Mouse (Mus musculus): ENCODE measurements around the gene Dhx37. TPM values are rescaled to one million over a fixed set of nuclear protein-coding genes. Genes with fewer than 3 reads are reported as not detected.

Gene Dhx37
- polyA plus RNA-seq, 1 experiment from 2014 or later: 8.2 TPM

DNA sequence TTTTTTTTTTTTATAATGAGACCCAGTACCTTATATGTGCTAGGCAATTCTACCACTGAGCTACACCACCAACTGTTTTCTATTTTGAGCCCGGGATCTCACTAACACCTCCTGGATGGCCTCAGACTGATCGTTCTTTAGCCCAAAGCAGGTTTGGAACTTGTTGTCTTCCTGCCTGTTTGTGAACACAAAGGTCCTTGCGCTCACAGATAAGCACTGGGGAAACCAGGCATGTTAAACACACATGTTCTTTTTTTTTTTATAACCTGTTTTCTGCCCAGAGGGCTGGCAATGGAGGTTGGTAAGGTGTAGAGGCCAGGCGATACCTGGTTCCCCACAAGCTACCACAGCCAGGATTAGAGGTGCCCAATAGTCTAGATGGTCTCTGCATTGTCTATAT lies 14.7 kb upstream of the Dhx37 start:
- H3K27me3 ChIP-seq (ENCODE audit: control insufficient read depth, insufficient read depth, low read length): no peaks in the 10 kb centered on the region
- peaks cover 2 to 12% of the 10 kb centered on the region in 2 experiments; a peak in 2 of 4 replicates for H3K4me1 ChIP-seq (ENCODE audit: control insufficient read depth in 2 of 2, insufficient read depth in 2 of 2, low read length in 2 of 2)
- no peak overlapping the region for H3K4me2 ChIP-seq (ENCODE audit: low read length)
- H3K27ac ChIP-seq (replicated peaks in 1 of 2; ENCODE audit: control insufficient read depth in 1 of 2, insufficient read depth in 1 of 2, low read depth in 2 of 2, low read length in 2 of 2): no peak overlapping the region
- H3K9ac ChIP-seq (ENCODE audit: low read length): no peak overlapping the region
- H3K4me3 ChIP-seq (ENCODE audit: control insufficient read depth in 1 of 2, insufficient read depth in 1 of 2, low read depth in 1 of 2, low read length in 2 of 2): no peak overlapping the region
- no peaks in the 10 kb centered on the region for H3K9me3 ChIP-seq (ENCODE audit: control insufficient read depth, low read length)
- 77% methylated on average over 4 of the region's 4 CpGs for WGBS
- ATAC-seq (ENCODE audit: insufficient number of reproducible peaks, insufficient read depth, low FRiP score, low read depth): no peak
- peaks cover 21% of the 10 kb centered on the region for H3K36me3 ChIP-seq (ENCODE audit: control insufficient read depth, insufficient read depth, low read length)

DNA sequence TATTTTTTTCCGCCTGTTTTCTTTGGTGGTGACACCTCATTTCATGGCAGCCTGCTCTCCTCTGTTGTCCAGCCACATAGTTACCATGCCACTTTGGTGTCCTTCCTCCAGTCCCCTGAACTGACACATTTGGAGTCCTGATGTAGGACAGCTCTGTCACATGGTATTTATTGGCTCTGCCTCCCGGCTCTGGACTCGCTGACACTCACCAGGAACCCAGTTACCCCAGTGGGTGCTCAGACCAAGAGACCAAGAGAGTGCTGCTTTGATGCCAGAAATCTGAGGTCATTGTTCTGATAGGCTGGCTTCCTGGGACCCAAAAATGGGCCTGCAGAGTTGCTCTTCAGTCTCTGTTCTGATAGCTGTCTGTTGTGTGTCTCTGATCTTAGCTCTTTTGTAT lies 14.1 kb upstream of the Dhx37 start:
- H3K27ac ChIP-seq (replicated peaks in 1 of 2; ENCODE audit: control insufficient read depth in 1 of 2, insufficient read depth in 1 of 2, low read depth in 2 of 2, low read length in 2 of 2): peak overlapping the region in 1 of 2 experiments; percentile 29; a peak in 1 of 4 replicates
- no peak overlapping the region for H3K4me3 ChIP-seq (ENCODE audit: control insufficient read depth in 1 of 2, insufficient read depth in 1 of 2, low read depth in 1 of 2, low read length in 2 of 2)
- H3K4me1 ChIP-seq (ENCODE audit: control insufficient read depth in 2 of 2, insufficient read depth in 2 of 2, low read length in 2 of 2): peaks cover 2 to 12% of the 10 kb centered on the region in 2 experiments; a peak in 2 of 4 replicates
- no peak for ATAC-seq (ENCODE audit: insufficient number of reproducible peaks, insufficient read depth, low FRiP score, low read depth)
- H3K9ac ChIP-seq (ENCODE audit: low read length): no peak overlapping the region
- no peaks in the 10 kb centered on the region for H3K27me3 ChIP-seq (ENCODE audit: control insufficient read depth, insufficient read depth, low read length)
- no peaks in the 10 kb centered on the region for H3K9me3 ChIP-seq (ENCODE audit: control insufficient read depth, low read length)
- no peak overlapping the region for H3K4me2 ChIP-seq (ENCODE audit: low read length)
- WGBS: 54% methylated on average over 3 of the region's 3 CpGs
- H3K36me3 ChIP-seq (ENCODE audit: control insufficient read depth, insufficient read depth, low read length): peaks cover 16% of the 10 kb centered on the region

DNA sequence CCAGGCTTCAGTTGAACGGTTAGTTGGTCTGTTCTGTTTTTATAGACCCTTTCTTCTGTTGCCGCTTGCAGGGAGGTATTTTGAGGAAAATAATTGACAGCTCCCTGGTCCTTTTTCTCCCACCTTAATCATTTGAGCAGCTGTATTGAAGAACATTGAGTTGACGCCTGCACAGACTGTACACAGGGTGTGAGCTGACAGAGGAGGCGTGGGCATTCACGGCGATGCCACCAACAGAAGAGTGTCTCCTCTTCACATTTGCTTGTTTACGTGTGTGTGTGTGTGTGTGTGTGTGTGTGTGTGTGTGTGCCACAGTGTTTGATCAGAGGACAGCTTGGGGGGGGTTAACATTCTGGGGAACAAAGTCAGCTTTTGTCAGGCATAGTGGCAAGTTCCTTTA lies 12.4 kb upstream of the Dhx37 start:
- Histone ChIP-seq H3K4me1 (ENCODE audit: control insufficient read depth in 2 of 2, insufficient read depth in 2 of 2, low read length in 2 of 2) (peaks cover 6 to 17% of the 10 kb centered on the region in 2 experiments; a peak in 3 of 4 replicates), H3K4me2 (ENCODE audit: low read length) (no peak overlapping the region), H3K36me3 (ENCODE audit: control insufficient read depth, insufficient read depth, low read length) (peaks cover 3% of the 10 kb centered on the region; the same call in 1 of the 2 replicates), H3K9ac (ENCODE audit: low read length) (no peak overlapping the region), H3K27me3 (ENCODE audit: control insufficient read depth, insufficient read depth, low read length) (no peaks in the 10 kb centered on the region), H3K9me3 (ENCODE audit: control insufficient read depth, low read length) (no peaks in the 10 kb centered on the region), H3K27ac (replicated peaks in 1 of 2; ENCODE audit: control insufficient read depth in 1 of 2, insufficient read depth in 1 of 2, low read depth in 2 of 2, low read length in 2 of 2) (no peak overlapping the region), H3K4me3 (ENCODE audit: control insufficient read depth in 1 of 2, insufficient read depth in 1 of 2, low read depth in 1 of 2, low read length in 2 of 2) (no peak overlapping the region)
- ATAC-seq (ENCODE audit: insufficient number of reproducible peaks, insufficient read depth, low FRiP score, low read depth): no peak
- WGBS: 80% methylated on average over 7 of the region's 7 CpGs

DNA sequence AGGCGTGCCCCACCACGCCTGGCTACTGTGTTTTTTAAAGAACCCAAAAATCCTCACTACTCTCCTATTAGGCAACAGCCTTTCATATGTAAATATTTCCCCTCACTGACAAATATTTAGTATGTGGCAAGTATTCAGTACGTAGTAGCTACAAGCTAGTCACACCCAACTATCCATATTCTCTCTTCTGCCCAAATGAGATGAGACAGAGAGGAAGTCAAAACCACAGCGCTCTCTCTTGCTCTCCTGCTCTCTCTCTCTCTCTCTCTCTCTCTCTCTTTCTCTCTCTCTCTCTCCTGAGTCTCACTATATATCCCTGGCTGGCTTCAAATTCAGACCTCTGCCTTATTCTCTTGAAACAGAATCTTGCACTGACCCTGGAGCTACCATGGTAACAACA lies 10.6 kb upstream of the Dhx37 start:
- Histone ChIP-seq H3K36me3 (ENCODE audit: control insufficient read depth, insufficient read depth, low read length) (peaks cover 3% of the 10 kb centered on the region; the same call in 1 of the 2 replicates), H3K9ac (ENCODE audit: low read length) (no peak overlapping the region), H3K9me3 (ENCODE audit: control insufficient read depth, low read length) (no peaks in the 10 kb centered on the region), H3K27ac (replicated peaks in 1 of 2; ENCODE audit: control insufficient read depth in 1 of 2, insufficient read depth in 1 of 2, low read depth in 2 of 2, low read length in 2 of 2) (no peak overlapping the region), H3K4me1 (ENCODE audit: control insufficient read depth in 2 of 2, insufficient read depth in 2 of 2, low read length in 2 of 2) (peaks cover 10 to 17% of the 10 kb centered on the region in 2 experiments; a peak in 3 of 4 replicates), H3K4me3 (ENCODE audit: control insufficient read depth in 1 of 2, insufficient read depth in 1 of 2, low read depth in 1 of 2, low read length in 2 of 2) (no peak overlapping the region), H3K4me2 (ENCODE audit: low read length) (no peak overlapping the region), H3K27me3 (ENCODE audit: control insufficient read depth, insufficient read depth, low read length) (no peaks in the 10 kb centered on the region)
- 94% methylated on average over 4 of the region's 4 CpGs for WGBS
- no peak for ATAC-seq (ENCODE audit: insufficient number of reproducible peaks, insufficient read depth, low FRiP score, low read depth)

DNA sequence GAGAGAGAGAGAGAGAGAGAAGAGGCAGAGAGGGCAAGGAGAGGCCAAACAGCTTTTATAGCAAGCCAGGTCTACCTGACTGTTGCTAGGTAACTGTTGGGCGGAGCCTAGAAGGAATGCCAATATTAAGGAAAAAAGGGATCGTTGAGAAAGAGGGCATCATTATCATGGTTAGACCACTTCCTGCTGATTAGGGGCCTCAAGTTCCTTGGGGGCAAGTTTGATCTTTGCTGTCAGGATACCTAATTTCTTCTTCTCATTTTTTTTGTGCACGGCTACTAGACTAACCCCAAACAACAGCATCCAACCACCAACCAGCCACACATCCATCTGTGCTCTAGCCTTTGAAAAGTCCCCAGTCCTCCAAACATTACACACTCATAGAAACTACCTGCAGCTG lies 10.0 kb upstream of the Dhx37 start:
- H3K4me1 ChIP-seq (ENCODE audit: control insufficient read depth in 2 of 2, insufficient read depth in 2 of 2, low read length in 2 of 2): peaks cover 9 to 11% of the 10 kb centered on the region in 2 experiments; a peak in 3 of 4 replicates
- H3K4me3 ChIP-seq (ENCODE audit: control insufficient read depth in 1 of 2, insufficient read depth in 1 of 2, low read depth in 1 of 2, low read length in 2 of 2): no peak overlapping the region
- H3K27ac ChIP-seq (replicated peaks in 1 of 2; ENCODE audit: control insufficient read depth in 1 of 2, insufficient read depth in 1 of 2, low read depth in 2 of 2, low read length in 2 of 2): no peak overlapping the region
- no peak for ATAC-seq (ENCODE audit: insufficient number of reproducible peaks, insufficient read depth, low FRiP score, low read depth)
- peaks cover 3% of the 10 kb centered on the region; the same call in 1 of the 2 replicates for H3K36me3 ChIP-seq (ENCODE audit: control insufficient read depth, insufficient read depth, low read length)
- 85% methylated on average over 3 of the region's 3 CpGs for WGBS
- H3K4me2 ChIP-seq (ENCODE audit: low read length): no peak overlapping the region
- H3K9ac ChIP-seq (ENCODE audit: low read length): no peak overlapping the region
- H3K27me3 ChIP-seq (ENCODE audit: control insufficient read depth, insufficient read depth, low read length): no peaks in the 10 kb centered on the region
- no peaks in the 10 kb centered on the region for H3K9me3 ChIP-seq (ENCODE audit: control insufficient read depth, low read length)

DNA sequence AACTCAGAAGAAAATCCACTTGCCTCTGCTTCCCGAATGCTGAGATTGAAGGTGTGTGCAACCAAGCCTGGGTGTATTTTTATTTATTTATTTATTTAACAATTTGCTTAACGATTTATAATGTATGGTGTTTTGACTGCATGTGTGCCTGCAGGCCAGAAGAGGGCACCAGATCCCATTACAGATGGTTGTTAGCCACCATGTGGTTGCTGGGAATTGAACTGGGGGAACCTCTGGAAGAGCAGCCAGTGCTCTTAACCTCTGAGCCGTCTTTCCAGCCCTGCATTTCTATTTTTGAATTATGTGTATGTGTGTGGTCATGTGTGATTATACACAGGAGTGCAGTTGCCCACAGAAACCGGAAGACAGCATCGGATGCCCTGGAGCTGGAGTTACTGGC lies 9.4 kb upstream of the Dhx37 start:
- H3K9ac ChIP-seq (ENCODE audit: low read length): no peak overlapping the region
- no peak for ATAC-seq (ENCODE audit: insufficient number of reproducible peaks, insufficient read depth, low FRiP score, low read depth)
- peaks cover 7% of the 10 kb centered on the region in 2 experiments; a peak in 3 of 4 replicates for H3K4me1 ChIP-seq (ENCODE audit: control insufficient read depth in 2 of 2, insufficient read depth in 2 of 2, low read length in 2 of 2)
- 89% methylated on average over 5 of the region's 5 CpGs for WGBS
- no peaks in the 10 kb centered on the region for H3K9me3 ChIP-seq (ENCODE audit: control insufficient read depth, low read length)
- no peak overlapping the region for H3K4me3 ChIP-seq (ENCODE audit: control insufficient read depth in 1 of 2, insufficient read depth in 1 of 2, low read depth in 1 of 2, low read length in 2 of 2)
- peaks cover 3% of the 10 kb centered on the region; the same call in 1 of the 2 replicates for H3K36me3 ChIP-seq (ENCODE audit: control insufficient read depth, insufficient read depth, low read length)
- H3K27me3 ChIP-seq (ENCODE audit: control insufficient read depth, insufficient read depth, low read length): no peaks in the 10 kb centered on the region
- no peak overlapping the region for H3K27ac ChIP-seq (replicated peaks in 1 of 2; ENCODE audit: control insufficient read depth in 1 of 2, insufficient read depth in 1 of 2, low read depth in 2 of 2, low read length in 2 of 2)
- H3K4me2 ChIP-seq (ENCODE audit: low read length): no peak overlapping the region

DNA sequence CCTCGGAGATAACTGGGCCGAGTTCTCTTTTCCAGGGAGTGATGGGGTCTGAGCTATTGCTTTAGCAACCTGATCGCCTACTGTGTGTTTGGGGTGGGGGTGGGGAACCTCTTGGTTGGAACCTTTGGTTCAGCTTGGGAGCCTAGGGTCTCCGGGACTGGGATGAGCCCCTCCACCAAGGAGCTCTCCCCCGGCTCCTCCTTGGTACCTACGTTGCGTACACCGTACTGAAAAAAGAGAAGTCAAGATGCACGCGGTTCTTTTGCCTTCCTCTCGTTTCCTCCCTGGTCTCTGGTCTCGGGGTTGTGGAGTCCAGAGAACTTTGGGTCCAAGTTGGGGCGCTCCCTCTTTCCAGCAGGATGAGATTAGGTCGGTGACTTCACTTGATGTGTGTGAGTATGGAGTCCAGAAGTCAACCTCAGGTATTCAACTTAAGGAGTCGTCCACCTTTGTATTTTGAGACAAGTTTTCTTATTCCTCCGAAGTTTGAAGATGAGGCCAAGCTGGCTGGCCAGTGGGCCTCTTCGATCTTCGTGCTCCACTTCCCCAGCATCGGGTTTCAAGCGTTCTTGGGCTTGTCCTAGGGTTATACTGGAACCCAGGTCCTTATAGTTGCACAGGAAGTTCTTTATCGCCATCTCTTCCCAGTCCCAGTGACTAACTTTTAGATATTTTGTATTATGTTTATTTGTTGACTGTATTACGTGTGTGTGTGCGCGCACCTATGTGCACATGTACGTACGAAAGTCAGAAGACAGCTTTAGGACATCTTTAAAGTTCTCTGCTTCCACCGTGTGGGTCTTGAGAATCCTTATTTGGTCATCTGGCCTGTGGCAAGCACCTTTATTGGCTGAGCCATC lies 8.4 kb upstream of the Dhx37 start:
- no peak for ATAC-seq (ENCODE audit: insufficient number of reproducible peaks, insufficient read depth, low FRiP score, low read depth)
- Histone ChIP-seq H3K36me3 (ENCODE audit: control insufficient read depth, insufficient read depth, low read length) (peaks cover 3% of the 10 kb centered on the region; the same call in 1 of the 2 replicates), H3K4me1 (ENCODE audit: control insufficient read depth in 2 of 2, insufficient read depth in 2 of 2, low read length in 2 of 2) (peaks cover 5 to 7% of the 10 kb centered on the region in 2 experiments; a peak in 3 of 4 replicates), H3K4me3 (ENCODE audit: control insufficient read depth in 1 of 2, insufficient read depth in 1 of 2, low read depth in 1 of 2, low read length in 2 of 2) (peak overlapping the region; percentile 96 to 99), H3K9me3 (ENCODE audit: control insufficient read depth, low read length) (no peaks in the 10 kb centered on the region), H3K27ac (replicated peaks in 1 of 2; ENCODE audit: control insufficient read depth in 1 of 2, insufficient read depth in 1 of 2, low read depth in 2 of 2, low read length in 2 of 2) (peak overlapping the region; percentile 82 to 89), H3K27me3 (ENCODE audit: control insufficient read depth, insufficient read depth, low read length) (no peaks in the 10 kb centered on the region), H3K9ac (ENCODE audit: low read length) (peak overlapping the region; percentile 91), H3K4me2 (ENCODE audit: low read length) (peak overlapping the region; percentile 87)
- WGBS: 19% methylated on average over 27 of the region's 27 CpGs

All from heart, embryonic 14.5 days (tissue).